Mouse (Mus musculus) myocyte (in vitro differentiated cells): ENCODE results near the gene 3110021N24Rik. TPM values are rescaled to one million over a fixed set of nuclear protein-coding genes. Genes with fewer than 3 reads are reported as not detected.

Experiments used
- H3K27me3 ChIP-seq: one replicate; pipeline ENCODE4 v1.6.1; 2011; ENCODE audit not compliant: control insufficient read depth, insufficient read depth, insufficient read length
- H3K36me3 ChIP-seq: one replicate; pipeline ENCODE4 v1.6.1; 2011; ENCODE audit not compliant: control insufficient read depth, insufficient read depth
- H3K4me2 ChIP-seq: one replicate; pipeline ENCODE4 v1.6.1; 2011; ENCODE audit warnings: low read depth, control low read depth
- H3K4me3 ChIP-seq: one replicate; pipeline ENCODE4 v1.5.1; 2011; ENCODE audit warnings: mild to moderate bottlenecking, control low read depth, moderate library complexity
- H3K79me2 ChIP-seq: one replicate; pipeline ENCODE4 v1.6.1; 2011; ENCODE audit not compliant: control insufficient read depth, insufficient read depth
- H3ac ChIP-seq: one replicate; pipeline ENCODE4 v1.6.1; 2011; ENCODE audit not compliant: control insufficient read depth, insufficient read length
- CEBPB ChIP-seq: IDR thresholded peaks from 2 replicates; pipeline ENCODE4 v1.6.1; 2011; ENCODE audit warnings: mild to moderate bottlenecking, moderate library complexity; ENCODE audit not compliant: poor library complexity, insufficient read depth, severe bottlenecking
- E2F4 ChIP-seq: IDR thresholded peaks from one replicate; pipeline ENCODE4 v1.6.1; 2011; ENCODE audit warnings: mild to moderate bottlenecking, control low read depth, moderate library complexity; ENCODE audit not compliant: insufficient read depth
- MAX ChIP-seq: IDR thresholded peaks from one replicate; pipeline ENCODE4 v1.6.1; 2011; ENCODE audit warnings: low read depth, mild to moderate bottlenecking, control low read depth
- MYOD1 ChIP-seq, 3 experiments: IDR thresholded peaks; one replicate each; pipeline ENCODE4 v1.6.1; 2011; ENCODE audit warnings: control low read depth in 2 of 3, low read depth in 2 of 3, mild to moderate bottlenecking in 2 of 3, moderate library complexity in 1 of 3; ENCODE audit not compliant: insufficient read length in 2 of 3, control insufficient read depth in 1 of 3
- MYOG ChIP-seq, 3 experiments: IDR thresholded peaks; one replicate each; pipeline ENCODE4 v1.6.1; 2011; ENCODE audit warnings: control low read depth in 2 of 3, low read depth in 2 of 3, mild to moderate bottlenecking in 2 of 3; ENCODE audit not compliant: insufficient read length in 2 of 3, control insufficient read depth in 1 of 3, insufficient read depth in 1 of 3
- POLR2A ChIP-seq: IDR thresholded peaks from one replicate; pipeline ENCODE4 v1.6.1; 2011; ENCODE audit warnings: low read depth, mild to moderate bottlenecking, control low read depth, moderate library complexity; ENCODE audit not compliant: insufficient read length
- POLR2AphosphoS2 ChIP-seq: IDR thresholded peaks from one replicate; pipeline ENCODE4 v1.6.1; 2011; ENCODE audit warnings: low read depth, control low read depth; ENCODE audit not compliant: insufficient read length
- REST ChIP-seq: IDR thresholded peaks from one replicate; pipeline ENCODE4 v1.6.1; 2011; ENCODE audit warnings: mild to moderate bottlenecking, control low read depth, moderate library complexity; ENCODE audit not compliant: insufficient read depth, insufficient read length
- SRF ChIP-seq: IDR thresholded peaks from one replicate; pipeline ENCODE4 v1.6.1; 2011; ENCODE audit warnings: low read depth; ENCODE audit not compliant: control insufficient read depth, insufficient read length
- TCF12 ChIP-seq: IDR thresholded peaks from one replicate; pipeline ENCODE4 v1.6.1; 2011; ENCODE audit warnings: mild to moderate bottlenecking, control low read depth; ENCODE audit not compliant: poor library complexity, insufficient read depth, severe bottlenecking
- TCF3 ChIP-seq: IDR thresholded peaks from one replicate; pipeline ENCODE4 v1.6.1; 2011; ENCODE audit warnings: low read depth, control low read depth; ENCODE audit not compliant: insufficient read length
- USF1 ChIP-seq: IDR thresholded peaks from one replicate; pipeline ENCODE4 v1.6.1; 2011; ENCODE audit warnings: low read depth, mild to moderate bottlenecking, control low read depth, moderate library complexity
- polyA plus RNA-seq: library from polyadenylated mRNA; unstranded; fragments of >200 nt; fragmentation: generic; extraction: Trizol; gene quantifications from one replicate; pipeline ENCODE4 v1.2.1, GENCODE M21; 2012; ENCODE audit warnings: missing spikeins

Gene 3110021N24Rik
- polyA plus RNA-seq, 1 experiment, result 0.06 TPM

DNA sequence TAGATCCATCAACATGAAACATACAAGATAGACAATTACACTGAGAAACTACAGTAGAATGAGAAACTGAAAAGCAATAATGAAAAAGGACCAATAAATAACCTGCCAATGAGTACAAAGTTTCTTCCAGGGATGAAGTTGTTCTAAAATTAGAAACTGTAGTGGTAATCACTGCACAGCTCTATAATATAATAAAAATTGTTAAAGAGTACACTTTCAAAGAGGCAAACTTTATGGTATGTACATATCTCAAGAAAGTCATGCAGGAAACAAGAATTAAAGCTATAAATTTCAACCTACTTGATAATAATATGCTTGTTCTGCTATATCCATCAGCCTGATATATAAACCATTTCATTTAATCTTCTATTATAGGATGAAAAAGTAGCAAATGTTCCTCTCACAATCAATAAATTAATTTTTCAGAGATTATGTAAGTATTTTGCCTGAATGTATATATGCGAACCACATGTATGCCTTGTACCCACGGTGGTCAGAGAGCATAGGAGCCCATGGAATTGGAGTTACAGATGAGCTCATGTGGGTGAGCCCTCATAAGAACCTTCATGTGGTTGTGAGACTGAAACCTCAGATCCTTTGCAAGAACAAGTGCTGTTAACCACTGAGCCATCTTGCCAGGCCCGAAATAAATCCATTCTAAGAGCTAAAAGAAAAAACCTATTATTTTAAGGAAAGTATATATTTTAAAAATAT lies 26.9 kb downstream of the 3110021N24Rik start:
- Histone ChIP-seq H3K4me2 (no peak overlapping the region), H3K27me3 (no peaks in the 10 kb centered on the region), H3ac (no peak overlapping the region), H3K79me2 (no peaks in the 10 kb centered on the region), H3K36me3 (no peaks in the 10 kb centered on the region), H3K4me3 (no peak overlapping the region)
- TF ChIP-seq REST (no peak), TCF12 (no peak), USF1 (no peak), MAX (no peak), MYOD1 (IDR thresholded peaks at IDR 0.05; ENCODE audit: control insufficient read depth in 1 of 3, insufficient read length in 2 of 3, low read depth in 2 of 3) (no peak), SRF (no peak), MYOG (IDR thresholded peaks at IDR 0.05; ENCODE audit: control insufficient read depth in 1 of 3, insufficient read depth in 1 of 3, insufficient read length in 2 of 3, low read depth in 2 of 3) (no peak), CEBPB (no peak), POLR2AphosphoS2 (no peak), POLR2A (no peak), E2F4 (no peak), TCF3 (no peak)

GRCm38 (mm10) chr4:108759583-108759982 lies 40.1 kb downstream of the 3110021N24Rik start:
- Histone ChIP-seq H3K79me2 (peaks cover 4% of the 10 kb centered on the region), H3K36me3 (no peaks in the 10 kb centered on the region), H3K27me3 (no peaks in the 10 kb centered on the region), H3K4me3 (no peak overlapping the region), H3K4me2 (no peak overlapping the region), H3ac (no peak overlapping the region)
- TF ChIP-seq TCF12, result no peak
- no peak for TF ChIP-seq POLR2AphosphoS2
- no peak for TF ChIP-seq TCF3
- TF ChIP-seq MYOD1 (IDR thresholded peaks at IDR 0.05; ENCODE audit: control insufficient read depth in 1 of 3, insufficient read length in 2 of 3, low read depth in 2 of 3), result no peak
- TF ChIP-seq SRF, result no peak
- no peak for TF ChIP-seq CEBPB
- no peak for TF ChIP-seq USF1
- TF ChIP-seq E2F4, result no peak
- TF ChIP-seq MYOG (IDR thresholded peaks at IDR 0.05; ENCODE audit: control insufficient read depth in 1 of 3, insufficient read depth in 1 of 3, insufficient read length in 2 of 3, low read depth in 2 of 3), result no peak
- TF ChIP-seq REST, result no peak
- TF ChIP-seq POLR2A, result no peak
- TF ChIP-seq MAX, result no peak

GRCm38 (mm10) chr4:108768527-108768926 lies 49.1 kb downstream of the 3110021N24Rik start:
- Histone ChIP-seq H3K79me2 (peaks cover 20% of the 10 kb centered on the region), H3K36me3 (no peaks in the 10 kb centered on the region), H3ac (no peak overlapping the region), H3K4me3 (no peak overlapping the region), H3K27me3 (no peaks in the 10 kb centered on the region), H3K4me2 (no peak overlapping the region)
- TF ChIP-seq POLR2A (no peak), SRF (no peak), POLR2AphosphoS2 (no peak), MAX (no peak), E2F4 (no peak)

DNA sequence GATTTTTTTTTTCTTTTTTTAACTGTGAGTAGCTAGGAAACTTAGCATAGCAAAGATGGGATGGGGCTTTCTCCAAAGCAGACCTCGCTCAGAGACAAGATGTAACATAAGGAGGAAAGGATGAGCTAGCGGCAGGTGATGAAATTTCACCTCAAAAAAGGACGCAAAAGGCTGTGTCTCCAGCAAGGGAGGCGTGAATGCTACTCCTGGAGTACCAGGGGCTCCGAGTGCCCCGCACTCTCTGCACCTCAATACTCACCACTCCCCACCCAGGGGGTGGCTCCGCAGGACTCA lies 60.3 kb downstream of the 3110021N24Rik start:
- H3K4me2 ChIP-seq, result peak overlapping the region; percentile 72
- TF ChIP-seq POLR2AphosphoS2, result no peak
- no peak for TF ChIP-seq TCF12
- TF ChIP-seq REST, result no peak
- TF ChIP-seq E2F4, result no peak
- TF ChIP-seq POLR2A, result no peak
- no peak for TF ChIP-seq MYOG (IDR thresholded peaks at IDR 0.05; ENCODE audit: control insufficient read depth in 1 of 3, insufficient read depth in 1 of 3, insufficient read length in 2 of 3, low read depth in 2 of 3)
- no peak for TF ChIP-seq TCF3

DNA sequence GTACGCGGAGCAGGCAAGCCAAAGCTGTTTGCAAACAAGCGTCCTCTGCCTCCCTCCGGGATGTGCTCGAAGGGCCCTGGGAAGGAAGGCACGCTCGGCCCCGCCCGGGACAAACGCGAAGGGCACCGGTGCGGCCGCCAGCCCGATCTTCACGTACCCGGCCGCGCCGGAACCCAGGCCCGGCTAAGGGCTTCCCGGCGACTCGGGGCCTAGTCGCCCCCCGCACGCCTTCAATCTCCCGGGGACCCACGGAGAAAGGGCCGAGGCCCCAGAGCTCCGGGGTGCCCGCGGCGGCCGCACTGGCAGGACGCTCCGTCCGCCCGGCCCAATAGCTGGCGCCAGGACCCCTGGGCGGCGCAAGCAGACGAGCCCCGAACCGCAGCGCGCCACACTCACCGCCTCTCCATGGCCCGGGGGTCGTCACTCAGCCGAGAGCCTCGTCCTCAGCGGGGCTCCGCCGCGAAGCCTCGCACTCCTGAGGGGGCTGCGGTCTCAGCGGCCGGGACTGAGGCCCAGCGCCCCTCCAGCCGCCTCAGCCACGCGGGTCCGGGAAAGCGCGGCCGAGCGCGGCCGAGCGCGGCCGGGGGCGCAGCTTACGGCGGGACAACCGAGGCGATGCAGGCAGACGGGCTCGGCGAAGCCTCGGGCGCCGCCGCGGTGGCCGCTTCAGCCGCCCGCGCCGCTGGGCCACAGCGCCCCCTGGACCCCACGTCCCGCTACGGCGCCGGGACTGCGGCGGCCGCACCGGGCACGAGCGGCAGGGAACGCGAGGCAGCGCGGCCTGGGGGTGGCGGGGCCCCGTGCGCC lies 60.8 kb downstream of the 3110021N24Rik start, which contains the start of gene Zfyve9:
Gene Zfyve9, minus strand, starts transcription at position 742 of the 807 bp plus-strand sequence.
- peak within 1 kb of the TSS; percentile 60 for H3K4me3 ChIP-seq
- peak within 1 kb of the TSS; percentile 82 for H3ac ChIP-seq
- peaks cover 34% of the 10 kb centered on the region for H3K79me2 ChIP-seq
- no peaks in the 10 kb centered on the region for H3K27me3 ChIP-seq
- H3K4me2 ChIP-seq, result peak within 1 kb of the TSS; percentile 72
- TF ChIP-seq POLR2A (peak; percentile 78), POLR2AphosphoS2 (peak; percentile 49), USF1 (no peak), E2F4 (no peak), TCF3 (peak; percentile 27)
- H3K36me3 ChIP-seq, result no peaks in the 10 kb centered on the region

More for the DNA sequence above, 60.3 kb downstream of the 3110021N24Rik start:
- Histone ChIP-seq H3K4me3 (peak overlapping the region; percentile 60), H3K27me3 (no peaks in the 10 kb centered on the region), H3ac (peak overlapping the region; percentile 82), H3K36me3 (no peaks in the 10 kb centered on the region), H3K79me2 (peaks cover 39% of the 10 kb centered on the region)
